Mouse (Mus musculus) thymus, postnatal 0 days (tissue): ENCODE measurements at regions not wholly inside any gene's neighbourhood (a gene's known extent, or its start where the extent isn't known, plus 50 kb on each side); places are given as distances from the start of the nearest gene placed in this dataset.

Experiments used
- DNase-seq: peaks from one replicate; pipeline ENCODE4 v3.0.0-alpha.2; 2015; ENCODE audit warnings: low spot score

DNA sequence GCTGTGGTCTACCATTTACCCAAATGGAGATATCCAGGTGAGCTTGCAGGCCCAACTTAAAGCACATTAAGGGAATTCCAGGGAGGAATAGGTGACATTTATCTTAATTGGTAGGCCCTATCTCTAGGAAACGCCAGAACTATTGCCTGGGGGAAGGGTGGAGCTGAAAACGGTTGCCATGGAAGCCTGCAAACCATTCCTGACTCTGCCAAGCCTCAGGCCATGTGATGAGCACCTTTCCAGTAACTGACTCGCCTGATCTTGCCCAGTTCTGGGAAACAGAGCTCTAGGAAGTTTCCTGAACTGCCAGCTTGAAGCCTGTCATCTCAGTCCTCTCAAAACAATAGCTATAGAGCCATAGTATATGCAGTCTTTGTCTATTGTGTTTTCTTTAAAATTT lies 297.0 kb downstream of the Slitrk5 start:
- DNase-seq, result no peak

DNA sequence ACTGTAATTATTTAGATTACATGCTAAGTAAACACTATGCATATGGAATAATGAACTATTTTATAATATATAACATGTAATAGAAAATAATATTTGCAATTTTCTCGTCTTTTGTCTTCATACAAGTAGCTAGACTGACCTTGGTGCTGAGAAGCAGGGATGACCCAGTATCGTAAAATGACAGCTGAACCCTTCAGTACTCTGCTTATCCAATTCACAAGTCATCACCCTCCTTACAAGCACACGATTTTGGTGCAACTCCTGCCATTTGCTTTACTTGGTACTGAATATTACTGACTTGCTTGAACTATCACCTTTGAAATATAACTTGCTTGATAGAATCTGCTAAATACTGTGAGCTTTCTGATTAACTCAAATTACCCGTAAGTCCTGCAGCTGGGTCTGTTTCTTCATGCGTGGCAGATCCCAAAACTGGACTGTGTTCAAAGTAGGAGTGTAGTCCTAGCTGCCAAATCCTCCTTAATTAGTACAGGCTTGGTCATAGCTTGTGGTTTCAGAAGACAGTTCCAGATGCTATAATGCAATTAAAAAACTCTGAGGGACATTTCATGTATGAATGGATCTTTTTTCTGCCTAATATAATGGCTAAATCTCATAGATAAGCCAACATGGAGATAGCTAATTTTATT lies 321.0 kb downstream of the Slitrk5 start:
- DNase-seq, result no peak

DNA sequence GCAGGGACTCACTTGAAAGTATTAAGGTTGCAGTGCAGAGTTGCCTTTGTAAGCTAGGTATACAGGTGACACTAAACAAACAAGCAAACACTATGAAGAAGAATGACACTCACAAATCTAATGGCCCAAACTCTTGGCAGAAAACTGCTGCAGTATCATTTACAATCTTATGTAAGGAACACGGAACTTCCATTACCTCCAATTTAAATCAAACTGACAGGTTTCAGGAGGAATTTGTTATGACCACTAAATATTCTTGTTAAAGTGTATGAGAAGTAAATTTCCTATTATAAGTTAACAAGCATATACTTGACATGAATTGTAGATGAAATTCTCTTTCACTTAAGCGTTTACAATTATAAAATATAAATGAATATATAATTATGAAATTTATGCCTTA lies 327.2 kb downstream of the Slitrk5 start:
- no peak for DNase-seq

DNA sequence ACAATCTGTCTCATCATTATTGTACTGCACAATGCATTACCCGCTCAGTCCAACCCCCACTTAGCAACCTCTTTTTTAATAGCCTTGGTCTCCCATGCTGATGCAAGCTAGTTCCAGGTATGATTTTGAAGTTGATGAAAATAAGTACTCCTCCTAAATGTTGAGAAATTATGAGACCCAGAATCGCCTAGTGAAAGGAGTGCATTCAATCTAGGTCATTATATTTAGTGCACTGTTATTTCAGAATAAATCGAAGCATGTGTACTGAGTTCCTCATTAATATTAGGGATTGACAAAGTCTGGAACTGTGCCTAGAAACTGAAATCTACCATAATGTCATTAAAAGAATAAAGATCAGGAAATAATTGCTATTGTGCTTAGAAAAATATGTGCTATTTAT lies 328.0 kb downstream of the Slitrk5 start:
- DNase-seq, result no peak

DNA sequence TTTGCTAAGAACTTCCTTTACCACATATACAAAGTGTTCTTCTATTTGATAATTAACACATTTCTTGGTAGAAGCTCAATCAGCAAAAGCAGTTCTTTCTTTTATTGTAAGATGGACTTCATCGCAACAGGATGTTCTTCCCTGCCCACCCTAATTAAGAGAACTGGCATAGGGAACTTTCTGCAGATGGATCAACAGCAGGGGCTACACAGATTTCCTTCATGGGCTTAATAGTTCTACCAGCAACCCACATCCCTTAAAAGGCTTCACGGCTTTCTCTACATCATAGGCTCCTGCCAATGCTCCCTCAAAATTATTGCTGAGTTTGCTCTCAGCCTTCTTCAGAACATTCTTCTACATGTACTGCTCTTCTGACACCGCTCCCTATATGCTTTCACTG lies 333.8 kb downstream of the Slitrk5 start:
- DNase-seq, result no peak

DNA sequence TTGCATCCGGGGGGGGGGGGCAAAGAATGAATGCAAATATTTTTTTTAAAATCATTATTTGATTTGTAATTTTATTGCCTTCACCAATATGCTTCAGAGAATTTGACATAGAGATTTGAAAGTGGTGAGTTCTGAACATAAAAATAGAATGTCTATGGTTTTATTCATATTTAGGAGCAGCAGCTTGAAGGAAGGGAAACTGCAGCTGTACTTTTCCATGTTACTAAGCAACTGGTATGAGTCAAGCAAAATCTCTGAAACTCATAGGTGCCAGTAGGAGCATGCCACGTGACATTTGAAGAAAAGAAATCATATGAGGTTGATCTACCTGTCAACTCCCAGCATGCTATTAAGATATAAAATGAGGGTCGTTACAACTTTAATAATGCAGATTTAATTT lies 354.4 kb downstream of the Slitrk5 start:
- DNase-seq, result no peak

DNA sequence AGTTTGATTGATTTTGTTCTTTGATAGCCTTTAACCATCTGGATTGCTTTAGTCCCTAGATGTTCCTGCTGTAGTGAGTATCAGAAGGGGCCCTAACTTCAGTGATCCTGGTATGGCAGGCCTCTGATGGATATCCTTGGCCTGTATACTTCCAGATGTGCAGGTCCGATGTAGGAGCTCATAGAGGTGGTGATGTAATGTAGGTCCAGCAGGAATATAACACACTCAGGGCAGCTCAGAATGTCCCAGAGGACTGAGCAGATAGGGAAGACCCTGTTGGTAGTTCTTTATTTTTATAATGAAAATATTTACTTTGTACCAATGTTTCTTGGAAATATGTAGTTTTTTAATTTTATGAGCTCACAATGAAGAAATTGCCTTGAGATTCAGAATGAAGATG lies 400.2 kb downstream of the Slitrk5 start:
- DNase-seq, result peak; percentile 2
